Mouse (Mus musculus) brain, embryonic 14.5 days (tissue): ENCODE measurements around the gene Fli1.

ENCODE experiments used
- CTCF ChIP-seq: fragments of 200-500 bp; IDR thresholded peaks from 2 replicates; pipeline ENCODE4 v1.5.1; 2012; ENCODE audit warnings: inconsistent platforms, mild to moderate bottlenecking, moderate library complexity, borderline replicate concordance; ENCODE audit not compliant: insufficient read depth, insufficient read length; ENCODE audit errors: extremely low read depth
- POLR2A ChIP-seq: fragments of 200-500 bp; IDR thresholded peaks from 2 replicates; pipeline ENCODE4 v1.6.1; 2012; ENCODE audit warnings: mild to moderate bottlenecking, inconsistent platforms, borderline replicate concordance; ENCODE audit not compliant: poor library complexity, insufficient read depth, insufficient read length, severe bottlenecking; ENCODE audit errors: extremely low read depth

DNA sequence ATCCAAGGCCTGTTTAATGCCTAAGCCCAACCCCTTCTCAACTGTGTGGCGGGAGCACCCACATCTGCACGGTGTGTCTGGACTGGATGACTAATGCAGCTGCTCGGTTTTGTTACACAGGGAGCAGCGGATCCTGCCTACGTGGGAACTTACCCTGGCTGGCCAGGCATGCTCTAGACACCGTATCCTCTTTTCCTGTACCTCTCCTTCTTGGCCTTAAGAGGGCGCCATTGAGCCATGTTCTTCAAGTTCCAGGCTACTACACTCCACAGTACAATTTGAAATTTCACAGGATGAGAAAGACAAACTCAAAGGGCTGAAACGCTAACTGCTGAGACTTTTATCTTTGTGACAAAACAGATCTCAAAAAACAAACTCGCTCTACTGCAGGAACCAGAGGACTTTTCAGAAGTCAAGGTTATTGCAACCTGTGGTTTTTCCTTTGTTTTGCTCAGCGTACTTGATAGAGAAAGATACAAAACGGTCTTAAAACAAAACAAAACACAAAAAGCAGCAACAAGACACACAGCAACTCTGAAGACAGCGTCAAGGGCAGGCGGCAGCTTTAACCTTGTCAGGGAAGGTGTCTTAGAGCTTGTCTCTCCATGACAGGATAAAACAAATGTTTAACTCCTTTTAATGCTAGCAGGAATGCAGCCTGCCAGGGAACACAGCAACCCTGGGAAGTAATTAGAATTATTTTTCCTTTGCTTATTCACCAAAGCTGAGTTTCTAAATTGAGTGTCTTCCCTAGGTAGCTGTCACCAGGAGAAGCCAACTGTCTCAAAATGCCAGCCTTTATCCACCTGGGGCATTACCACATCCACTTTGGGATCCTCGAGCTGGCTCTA, 49.3 kb upstream of the Fli1 start:
- TF ChIP-seq POLR2A (no peak), CTCF (peak; percentile 85)
